Mouse (Mus musculus): ENCODE results near the gene Pla2g4d.

DNA sequence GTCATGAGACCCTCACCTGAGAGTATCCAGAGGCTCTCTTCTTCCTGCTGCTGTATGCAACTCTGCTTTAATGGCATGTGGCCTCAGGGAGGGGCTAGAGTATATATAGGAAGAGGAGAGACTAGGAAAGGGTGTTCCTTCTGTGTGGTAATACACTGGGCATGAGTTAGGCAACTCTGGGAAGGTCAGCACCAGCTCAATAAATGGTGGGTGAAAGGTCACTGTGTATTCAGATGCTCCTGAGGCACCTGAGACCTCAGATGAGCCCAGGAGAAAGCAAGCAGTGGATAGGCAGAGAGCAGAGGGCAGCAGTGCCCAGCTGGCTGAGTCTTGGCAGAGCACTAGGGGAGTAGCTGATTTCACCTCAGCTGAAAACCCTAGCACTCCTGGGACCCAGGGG is 4.3 kb downstream of the Pla2g4d start:
- TF ChIP-seq CTCF (IDR thresholded peaks at IDR 0.05; ENCODE audit: low read depth) (peak; percentile 22; the same call in 1 of the 2 replicates), EP300 (IDR thresholded peaks at IDR 0.05; ENCODE audit: low read depth) (peak; percentile 61)

All from liver, postnatal 0 days (tissue).